Mouse (Mus musculus) liver, embryonic 14.5 days (tissue): ENCODE measurements at regions not wholly inside any gene's neighbourhood (a gene's known extent, or its start where the extent isn't known, plus 50 kb on each side); places are given as distances from the start of the nearest gene placed in this dataset.
"Not testable (repeated sequence)": the region's sequence is repeated elsewhere in the genome, so short reads cannot be mapped to it uniquely, and the experiment has no call there.

Experiments
- CTCF ChIP-seq: IDR thresholded peaks from 2 replicates; pipeline ENCODE4 v1.5.1; 2016; ENCODE audit warnings: antibody characterized with exemption, low read depth, control low read depth
- EP300 ChIP-seq: IDR thresholded peaks from 2 replicates; pipeline ENCODE4 v1.6.1; 2016; ENCODE audit warnings: antibody characterized with exemption, low read depth

GRCm38 (mm10) chr12:92891663-92892062 is 1042.7 kb upstream of the Sel1l start:
- not testable (repeated sequence) for TF ChIP-seq EP300, CTCF
